Mouse (Mus musculus) ES-E14 (cell line): ENCODE measurements around the gene Gabpb2. TPM values are rescaled to one million over a fixed set of nuclear protein-coding genes. Genes with fewer than 3 reads are reported as not detected.

Experiments
- DNase-seq: peaks from one replicate; pipeline ENCODE4 v3.0.0-alpha.2; 2013; ENCODE audit warnings: low read depth, low spot score
- H3K27ac ChIP-seq: 2 replicates; pipeline ENCODE4 v1.5.1; 2012; ENCODE audit warnings: low read depth, mild to moderate bottlenecking, low read length, moderate library complexity, mixed read lengths; ENCODE audit not compliant: poor library complexity, insufficient read depth, severe bottlenecking
- H3K36me3 ChIP-seq: 2 replicates; pipeline ENCODE4 v1.6.1; 2012; ENCODE audit warnings: mild to moderate bottlenecking, low read length, moderate library complexity, mixed read lengths; ENCODE audit not compliant: control insufficient read depth, poor library complexity, insufficient read depth, severe bottlenecking
- H3K4me1 ChIP-seq, 2 experiments: fragments of 150-350 bp in 1 of 2; sonication (generic) in 1 of 2; 2 replicates each; pipeline ENCODE4 v1.6.1; 2012; ENCODE audit warnings: low read length in 2 of 2, mild to moderate bottlenecking in 1 of 2, mixed read lengths in 1 of 2; ENCODE audit not compliant: control insufficient read depth in 2 of 2, insufficient read depth in 2 of 2, poor library complexity in 1 of 2
- H3K4me3 ChIP-seq, 2 experiments: fragments of 150-350 bp in 1 of 2; sonication (generic) in 1 of 2; 2 replicates each; pipeline ENCODE4 v1.5.1; 2012; ENCODE audit warnings: low read length in 2 of 2, low read depth in 1 of 2, mild to moderate bottlenecking in 1 of 2, mixed read lengths in 1 of 2; ENCODE audit not compliant: insufficient read depth in 1 of 2, poor library complexity in 1 of 2, severe bottlenecking in 1 of 2
- H3K9ac ChIP-seq: 2 replicates; pipeline ENCODE4 v1.6.1; 2012; ENCODE audit warnings: low read depth, mild to moderate bottlenecking, low read length, mixed read lengths; ENCODE audit not compliant: poor library complexity, insufficient read depth, severe bottlenecking
- H3K9me3 ChIP-seq: fragments of 150-350 bp; sonication (generic); 2 replicates; pipeline ENCODE4 v1.6.1; 2012; ENCODE audit warnings: low read depth, mild to moderate bottlenecking, low read length; ENCODE audit not compliant: control insufficient read depth, insufficient read depth
- CHD2 ChIP-seq: IDR thresholded peaks from 2 replicates; pipeline ENCODE4 v1.6.1; 2014; ENCODE audit warnings: mild to moderate bottlenecking, low read depth, low read length, inconsistent platforms
- HCFC1 ChIP-seq: IDR thresholded peaks from 2 replicates; pipeline ENCODE4 v1.6.1; 2012; ENCODE audit warnings: low read length, inconsistent platforms, borderline replicate concordance; ENCODE audit not compliant: insufficient read depth
- MAFK ChIP-seq: IDR thresholded peaks from 2 replicates; pipeline ENCODE4 v1.6.1; 2014; ENCODE audit warnings: mild to moderate bottlenecking, low read depth, low read length, inconsistent platforms; ENCODE audit not compliant: insufficient read depth
- ZC3H11A ChIP-seq: IDR thresholded peaks from 2 replicates; pipeline ENCODE4 v1.6.1; 2012; ENCODE audit warnings: low read depth, mild to moderate bottlenecking, inconsistent platforms, low read length, borderline replicate concordance
- ZNF384 ChIP-seq: IDR thresholded peaks from 2 replicates; pipeline ENCODE4 v1.6.1; 2012; ENCODE audit warnings: low read depth, low read length, inconsistent platforms
- in situ Hi-C, 2 experiments: fragments of 600-800 bp; cut with MboI; formaldehyde crosslinking; loops; one replicate each; pipeline ENCODE4 v1.15.1; 2025; ENCODE audit warnings: low sequenced_read_pairs in 2 of 2, inconsistent platforms in 1 of 2; ENCODE audit not compliant: unreplicated experiment in 2 of 2
- total RNA-seq: library from RNA; depleted of rRNA; stranded (reverse); fragments of 300-350 nt; gene quantifications from 2 replicates; pipeline ENCODE4 v1.2.3, GENCODE M21; 2012

Gene Gabpb2
- total RNA-seq, 1 experiment = 30.7 TPM

- no peak overlapping the region for H3K4me3 ChIP-seq
- no peak for DNase-seq
- H3K4me1 ChIP-seq = no peaks in the 10 kb centered on the region
- H3K27ac ChIP-seq = no peak overlapping the region; the same call in 1 of the 2 replicates
- in situ Hi-C loops = no loop called here
- no peaks in the 10 kb centered on the region for H3K9me3 ChIP-seq
- TF ChIP-seq ZC3H11A (no peak), MAFK (no peak), HCFC1 (no peak), ZNF384 (no peak), CHD2 (no peak)
- no peaks in the 10 kb centered on the region for H3K36me3 ChIP-seq
- no peak overlapping the region for H3K9ac ChIP-seq
Observed at GRCm38 (mm10) chr3:95153874-95154273, 63.8 kb downstream of the Gabpb2 start.

- TF ChIP-seq CHD2 (no peak), MAFK (no peak), ZC3H11A (no peak), HCFC1 (no peak), ZNF384 (no peak)
- no peak for DNase-seq
- H3K27ac ChIP-seq = no peak overlapping the region
- in situ Hi-C loops = no loop called here
- H3K4me3 ChIP-seq = no peak overlapping the region
- no peaks in the 10 kb centered on the region for H3K36me3 ChIP-seq
- H3K9me3 ChIP-seq = no peaks in the 10 kb centered on the region
- H3K9ac ChIP-seq = no peak overlapping the region
- no peaks in the 10 kb centered on the region for H3K4me1 ChIP-seq
Observed at GRCm38 (mm10) chr3:95147924-95148323, 69.8 kb downstream of the Gabpb2 start.

- Histone ChIP-seq H3K9ac (no peak overlapping the region), H3K27ac (no peak overlapping the region), H3K9me3 (no peaks in the 10 kb centered on the region), H3K4me3 (no peak overlapping the region), H3K36me3 (no peaks in the 10 kb centered on the region), H3K4me1 (peaks cover 0 to 17% of the 10 kb centered on the region in 2 experiments; a peak in 2 of 4 replicates)
- in situ Hi-C loops = no loop called here
- DNase-seq = no peak
- TF ChIP-seq MAFK (no peak), ZC3H11A (peak; percentile 47), CHD2 (no peak)
Observed at GRCm38 (mm10) chr3:95142617-95143011, 75.1 kb downstream of the Gabpb2 start.

- in situ Hi-C loops = no loop called here
- H3K9me3 ChIP-seq = no peaks in the 10 kb centered on the region
- DNase-seq = no peak
- H3K4me1 ChIP-seq = peaks cover 0 to 17% of the 10 kb centered on the region in 2 experiments; a peak in 2 of 4 replicates
- TF ChIP-seq MAFK (no peak), ZNF384 (no peak), CHD2 (no peak), ZC3H11A (no peak), HCFC1 (no peak)
- H3K4me3 ChIP-seq = no peak within 1 kb of the TSS
- H3K9ac ChIP-seq = no peak within 1 kb of the TSS
- no peaks in the 10 kb centered on the region for H3K36me3 ChIP-seq
- H3K27ac ChIP-seq = no peak within 1 kb of the TSS
Observed at GRCm38 (mm10) chr3:95141952-95142616, 75.6 kb downstream of the Gabpb2 start, which contains the start of gene Tnfaip8l2. TSS of gene Tnfaip8l2 (minus strand) at chr3:95142360.
